Mouse (Mus musculus) G1E (cell line): ENCODE measurements around the gene Gm5286.
"Not testable (repeated sequence)": the region's sequence is repeated elsewhere in the genome, so short reads cannot be mapped to it uniquely, and the experiment has no call there.

Experiments
- CTCF ChIP-seq: IDR thresholded peaks from 2 replicates; pipeline ENCODE4 v1.5.1; 2012; ENCODE audit warnings: low read depth, low read length, inconsistent platforms, mixed read lengths
- GATA1 ChIP-seq: IDR thresholded peaks from 2 replicates; pipeline ENCODE4 v1.6.1; 2012; ENCODE audit warnings: borderline replicate concordance, low read length, inconsistent platforms, mixed read lengths
- GATA2 ChIP-seq: IDR thresholded peaks from 2 replicates; pipeline ENCODE4 v1.6.1; 2012; ENCODE audit warnings: low read depth, low read length, inconsistent platforms, borderline replicate concordance
- POLR2AphosphoS5 ChIP-seq: IDR thresholded peaks from 2 replicates; pipeline ENCODE4 v1.6.1; 2012; ENCODE audit warnings: low read depth, low read length, inconsistent platforms; ENCODE audit not compliant: insufficient replicate concordance
- TAL1 ChIP-seq: conservative IDR thresholded peaks from 2 replicates; pipeline ENCODE4 v1.6.1; 2012; ENCODE audit warnings: low read depth, low read length, inconsistent platforms, mixed read lengths

GRCm38 (mm10) chr3:94196414-94196813, at the start of gene Gm5286:
- not testable (repeated sequence) for TF ChIP-seq CTCF, GATA1, TAL1, POLR2AphosphoS5, GATA2
